Mouse (Mus musculus): ENCODE data around the gene Dcp1b.

DNA sequence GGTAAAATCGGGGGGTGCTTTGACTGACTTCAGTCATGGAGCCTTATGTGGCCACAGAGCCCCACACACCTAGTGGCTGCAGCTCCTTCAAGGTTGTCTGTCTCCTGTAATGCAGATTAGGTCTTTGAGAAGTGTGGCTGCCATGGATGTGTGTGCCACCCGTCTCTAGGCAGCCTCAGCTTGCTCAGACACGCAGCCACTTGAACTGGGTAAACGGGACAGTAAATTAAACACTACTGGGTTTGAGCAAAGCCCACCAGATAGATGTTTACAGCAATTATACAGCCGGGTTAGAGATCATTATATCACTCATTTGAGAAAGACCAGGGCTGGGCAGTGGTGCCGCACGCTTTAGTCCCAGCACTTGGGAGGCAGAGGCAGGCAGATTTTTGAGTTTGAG is 19.5 kb downstream of the Dcp1b start:
- no peak for TF ChIP-seq CHD2 (IDR thresholded peaks at IDR 0.05; ENCODE audit: low read depth, low read length)
- no peak for TF ChIP-seq HCFC1 (IDR thresholded peaks at IDR 0.05; ENCODE audit: borderline replicate concordance, insufficient read depth, low read length)
- no peak for TF ChIP-seq ZNF384 (IDR thresholded peaks at IDR 0.05; ENCODE audit: low read depth, low read length)
- no peak for TF ChIP-seq MAFK (IDR thresholded peaks at IDR 0.05; ENCODE audit: insufficient read depth, low read depth, low read length)
- no peak for TF ChIP-seq ZC3H11A (IDR thresholded peaks at IDR 0.05; ENCODE audit: borderline replicate concordance, low read depth, low read length)
